Mouse (Mus musculus) lung, embryonic 14.5 days (tissue): ENCODE measurements around the gene Efemp2. TPM values are rescaled to one million over a fixed set of nuclear protein-coding genes. Genes with fewer than 3 reads are reported as not detected.

Experiments
- ATAC-seq: fragments of 200-750 bp; cut with Nextera tagmentation; 2 replicates; pipeline ENCODE4 v1.8.0; 2017; ENCODE audit warnings: mild to moderate bottlenecking, moderate TSS enrichment, moderate library complexity; ENCODE audit not compliant: insufficient read depth
- DNase-seq: peaks from one replicate; pipeline ENCODE4 v3.0.0-alpha.2; 2015
- H3K27ac ChIP-seq: fragments of 300-500 bp; sonication (generic); 2 replicates; pipeline ENCODE4 v1.5.1; 2014; ENCODE audit warnings: low read depth, mild to moderate bottlenecking, moderate library complexity
- H3K27me3 ChIP-seq: fragments of 300-500 bp; sonication (generic); 2 replicates; pipeline ENCODE4 v1.6.1; 2014; ENCODE audit warnings: low read length, control low read depth; ENCODE audit not compliant: insufficient read depth
- H3K36me3 ChIP-seq: fragments of 300-500 bp; sonication (generic); 2 replicates; pipeline ENCODE4 v1.6.1; 2014; ENCODE audit warnings: control low read depth; ENCODE audit not compliant: insufficient read depth
- H3K4me1 ChIP-seq: fragments of 300-500 bp; sonication (generic); 2 replicates; pipeline ENCODE4 v1.6.1; 2014; ENCODE audit warnings: antibody characterized with exemption, control low read depth; ENCODE audit not compliant: insufficient read depth
- H3K4me2 ChIP-seq: fragments of 300-500 bp; sonication (generic); 2 replicates; pipeline ENCODE4 v1.6.1; 2014; ENCODE audit warnings: mild to moderate bottlenecking
- H3K4me3 ChIP-seq: fragments of 300-500 bp; sonication (generic); 2 replicates; pipeline ENCODE4 v1.5.1; 2014; ENCODE audit warnings: low read depth, low read length
- H3K9ac ChIP-seq: fragments of 300-500 bp; sonication (generic); 2 replicates; pipeline ENCODE4 v1.6.1; 2014
- H3K9me3 ChIP-seq: fragments of 300-500 bp; sonication (generic); 2 replicates; pipeline ENCODE4 v1.6.1; 2016; ENCODE audit warnings: low read depth, low read length, control low read depth
- CTCF ChIP-seq: IDR thresholded peaks from 2 replicates; pipeline ENCODE4 v1.5.1; 2016; ENCODE audit warnings: antibody characterized with exemption, low read depth
- WGBS: fragments of 180-500 bp; shearing (Covaris S2); extraction: QIAGEN DNeasy Blood & Tissue Kit; methylation state at CpG from one replicate; pipeline ENCODE4 v1.1.7; 2014; 5-methylcytosine and 5-hydroxymethylcytosine counted together
- polyA plus RNA-seq: library from polyadenylated mRNA; unstranded; fragments of >200 nt; fragmentation: Nextera tagmentation; extraction: Ambion mirVana; gene quantifications from 2 replicates; pipeline ENCODE4 v1.2.1, GENCODE M21; 2014

Gene Efemp2
- polyA plus RNA-seq, 1 experiment from 2014 or later: 192 TPM

DNA sequence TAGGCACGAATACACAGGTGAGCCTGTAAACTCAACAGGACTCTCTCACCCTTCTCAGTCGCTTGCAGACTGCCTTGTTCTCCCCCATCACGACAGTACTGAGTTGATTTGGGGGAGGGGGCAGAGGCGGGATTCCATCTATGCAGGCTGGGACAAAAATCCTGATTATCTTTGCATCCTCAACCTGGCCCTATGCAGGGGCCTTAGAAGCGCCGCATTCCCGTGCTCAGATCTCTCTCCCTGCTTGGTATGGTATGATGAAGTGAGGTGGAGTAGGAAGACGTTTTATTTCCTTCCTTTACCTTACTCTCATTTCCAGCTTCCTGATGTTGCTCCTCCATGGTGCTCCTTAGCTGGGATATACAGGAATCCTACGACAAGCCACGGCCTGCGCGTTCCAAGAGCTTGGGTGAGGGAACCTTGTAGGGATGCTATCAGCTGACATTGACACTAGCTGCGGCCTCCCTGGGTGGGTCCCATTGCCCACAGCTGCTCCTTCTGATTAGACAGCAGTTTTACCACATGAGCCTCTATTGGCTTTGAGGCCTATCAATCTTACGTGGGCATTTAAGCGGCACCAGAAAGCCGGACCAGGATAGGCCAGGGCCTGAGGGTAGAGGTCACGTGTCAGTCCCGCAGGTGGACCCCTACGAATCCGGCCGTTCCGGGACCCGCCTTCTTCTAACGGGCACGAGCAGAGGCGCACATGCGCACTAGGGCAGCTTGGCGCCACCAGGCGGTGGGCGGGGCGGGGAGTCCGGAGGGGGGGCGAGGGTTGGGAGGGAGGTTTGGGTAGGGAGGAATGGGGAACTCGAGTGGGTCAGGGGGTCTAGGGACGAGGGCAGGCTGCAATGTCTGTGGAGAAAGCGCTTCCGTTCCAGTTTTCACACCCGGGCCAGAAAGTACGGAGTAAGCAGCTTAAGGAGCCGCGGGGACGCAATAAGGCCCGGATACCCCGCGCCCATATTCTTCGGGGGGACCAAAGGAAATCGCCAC is 36.6 kb downstream of the Efemp2 start, which contains the start of gene Snx32:
TSS of gene Snx32 (minus strand) at position 508 of the 996 bp plus-strand sequence.
- peak; percentile 47 for TF ChIP-seq CTCF
- H3K27me3 ChIP-seq: no peaks in the 10 kb centered on the region
- peak within 1 kb of the TSS; percentile 51 for H3K4me3 ChIP-seq
- H3K9ac ChIP-seq: peak within 1 kb of the TSS; percentile 54
- no peaks in the 10 kb centered on the region for H3K9me3 ChIP-seq
- ATAC-seq (peak; percentile 99), DNase-seq (peak; percentile 96)
- H3K27ac ChIP-seq: peak within 1 kb of the TSS; percentile 3; the same call in 1 of the 2 replicates
- no peaks in the 10 kb centered on the region for H3K36me3 ChIP-seq
- 0 out of 2 replicates have a peak, but pooled peaks cover 5% of the 10 kb centered on the region for H3K4me1 ChIP-seq
- peak within 1 kb of the TSS; percentile 90 for H3K4me2 ChIP-seq
- 2% methylated on average over 47 of the region's 47 CpGs for WGBS

DNA sequence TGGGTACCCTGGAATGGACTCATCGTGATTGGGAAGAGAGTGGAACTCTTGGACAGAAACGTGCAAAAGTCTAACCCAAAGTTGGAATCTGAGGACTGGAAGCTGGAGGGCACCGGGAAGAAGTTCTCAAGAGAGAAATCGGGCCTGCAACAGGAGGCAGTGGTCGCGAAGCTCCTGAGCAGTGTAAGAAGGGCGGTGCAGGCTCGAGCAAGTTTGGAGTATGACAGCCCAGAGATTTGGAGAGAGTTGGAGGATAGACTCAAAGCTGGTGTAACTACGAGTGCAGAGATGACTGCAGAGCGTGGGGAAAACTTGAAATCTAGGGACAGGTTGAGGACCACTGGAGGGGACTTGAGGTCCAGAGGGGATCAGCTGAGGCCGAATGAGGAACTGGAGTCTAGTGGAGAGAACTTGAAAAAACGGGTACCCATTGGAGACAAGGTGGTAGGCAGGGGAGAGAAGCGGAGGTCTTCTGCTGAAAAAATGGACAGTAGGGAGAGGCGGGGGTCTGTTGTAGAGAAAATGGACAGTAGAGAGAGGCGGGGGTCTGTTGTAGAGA is 37.4 kb downstream of the Efemp2 start:
- Histone ChIP-seq H3K4me3 (peak overlapping the region; percentile 51), H3K9me3 (no peaks in the 10 kb centered on the region), H3K27me3 (no peaks in the 10 kb centered on the region), H3K4me1 (0 out of 2 replicates have a peak, but pooled peaks cover 5% of the 10 kb centered on the region), H3K4me2 (peak overlapping the region; percentile 90), H3K9ac (peak overlapping the region; percentile 54), H3K27ac (peak overlapping the region; percentile 3; the same call in 1 of the 2 replicates), H3K36me3 (no peaks in the 10 kb centered on the region)
- TF ChIP-seq CTCF: no peak
- 47% methylated on average over 15 of the region's 15 CpGs for WGBS
- DNase-seq (no peak), ATAC-seq (no peak)

DNA sequence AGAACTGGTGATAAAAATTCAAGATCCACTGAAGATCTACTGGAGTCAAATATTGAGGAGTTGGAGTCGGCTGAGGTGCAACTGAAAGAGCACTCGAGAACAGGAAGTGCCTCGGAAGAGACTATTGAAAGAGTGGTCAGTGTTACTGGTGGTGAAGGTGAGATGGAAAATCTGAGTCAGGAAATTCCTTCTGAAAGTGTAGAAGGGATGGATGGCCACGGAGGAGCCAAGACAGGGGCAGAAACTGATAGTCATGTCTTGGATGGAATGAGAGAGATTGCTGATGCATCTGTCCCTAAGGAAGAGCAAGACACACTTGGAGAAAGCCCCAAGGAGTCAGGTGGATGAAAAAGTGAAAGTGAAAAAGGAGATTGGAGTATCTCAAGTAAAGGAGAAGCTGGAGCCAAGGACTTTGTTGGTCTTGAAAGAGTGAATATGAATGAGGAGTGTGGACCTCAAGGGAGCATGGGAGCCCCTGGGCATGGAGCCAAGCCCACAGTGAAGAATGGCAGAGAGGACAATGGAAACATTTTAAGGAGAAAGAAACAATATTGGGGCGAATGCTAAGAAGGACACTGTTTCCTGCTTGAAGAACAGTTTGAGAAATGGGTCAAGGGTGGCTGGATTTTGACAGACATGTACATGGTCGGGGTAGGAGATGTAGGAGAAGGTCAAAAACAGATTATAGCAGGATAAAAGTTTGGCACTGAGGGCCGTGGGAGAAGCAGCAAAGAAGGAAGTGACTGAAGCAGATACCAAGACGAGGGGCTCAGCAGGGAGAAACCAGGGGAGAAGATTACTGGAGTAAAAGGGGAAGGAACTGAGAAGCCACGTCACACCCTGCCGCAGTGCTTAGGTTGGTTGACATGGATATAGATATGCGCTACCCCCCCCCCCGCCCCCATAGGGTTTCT is 38.6 kb downstream of the Efemp2 start:
- H3K27ac ChIP-seq: no peak overlapping the region
- WGBS: 73% methylated on average over 12 of the region's 12 CpGs
- peak; percentile 57 for DNase-seq
- H3K4me1 ChIP-seq: 0 out of 2 replicates have a peak, but pooled peaks cover 5% of the 10 kb centered on the region
- H3K4me3 ChIP-seq: no peak overlapping the region
- H3K9me3 ChIP-seq: no peaks in the 10 kb centered on the region
- no peak overlapping the region for H3K9ac ChIP-seq
- TF ChIP-seq CTCF: no peak
- 0 out of 2 replicates have a peak overlapping the region, but pooled peaks have one; percentile 2 for H3K4me2 ChIP-seq
- ATAC-seq: no peak
- H3K27me3 ChIP-seq: no peaks in the 10 kb centered on the region
- H3K36me3 ChIP-seq: no peaks in the 10 kb centered on the region

DNA sequence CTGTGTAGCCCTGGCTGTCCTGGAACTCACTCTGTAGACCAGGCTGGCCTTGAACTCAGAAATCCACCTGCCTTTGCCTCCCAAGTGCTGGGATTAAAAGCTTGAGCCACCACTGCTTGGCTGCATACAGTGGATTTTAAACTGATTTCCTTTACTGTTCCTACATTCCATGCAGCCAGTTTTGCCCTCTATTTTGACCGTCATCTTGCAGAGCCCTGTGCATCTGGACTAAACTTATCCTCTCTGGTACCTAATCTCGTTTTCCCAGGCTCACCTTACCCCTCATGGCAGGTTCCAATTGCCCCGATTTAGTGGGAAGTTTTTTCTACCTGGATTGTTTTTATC is 39.2 kb downstream of the Efemp2 start:
- no peak overlapping the region for H3K4me2 ChIP-seq
- 78% methylated on average over 3 of the region's 3 CpGs for WGBS
- no peak overlapping the region for H3K9ac ChIP-seq
- no peak for ATAC-seq
- no peaks in the 10 kb centered on the region for H3K27me3 ChIP-seq
- H3K27ac ChIP-seq: no peak overlapping the region
- no peak for TF ChIP-seq CTCF
- 0 out of 2 replicates have a peak, but pooled peaks cover 5% of the 10 kb centered on the region for H3K4me1 ChIP-seq
- no peak for DNase-seq
- no peak overlapping the region for H3K4me3 ChIP-seq
- H3K36me3 ChIP-seq: no peaks in the 10 kb centered on the region
- no peaks in the 10 kb centered on the region for H3K9me3 ChIP-seq

DNA sequence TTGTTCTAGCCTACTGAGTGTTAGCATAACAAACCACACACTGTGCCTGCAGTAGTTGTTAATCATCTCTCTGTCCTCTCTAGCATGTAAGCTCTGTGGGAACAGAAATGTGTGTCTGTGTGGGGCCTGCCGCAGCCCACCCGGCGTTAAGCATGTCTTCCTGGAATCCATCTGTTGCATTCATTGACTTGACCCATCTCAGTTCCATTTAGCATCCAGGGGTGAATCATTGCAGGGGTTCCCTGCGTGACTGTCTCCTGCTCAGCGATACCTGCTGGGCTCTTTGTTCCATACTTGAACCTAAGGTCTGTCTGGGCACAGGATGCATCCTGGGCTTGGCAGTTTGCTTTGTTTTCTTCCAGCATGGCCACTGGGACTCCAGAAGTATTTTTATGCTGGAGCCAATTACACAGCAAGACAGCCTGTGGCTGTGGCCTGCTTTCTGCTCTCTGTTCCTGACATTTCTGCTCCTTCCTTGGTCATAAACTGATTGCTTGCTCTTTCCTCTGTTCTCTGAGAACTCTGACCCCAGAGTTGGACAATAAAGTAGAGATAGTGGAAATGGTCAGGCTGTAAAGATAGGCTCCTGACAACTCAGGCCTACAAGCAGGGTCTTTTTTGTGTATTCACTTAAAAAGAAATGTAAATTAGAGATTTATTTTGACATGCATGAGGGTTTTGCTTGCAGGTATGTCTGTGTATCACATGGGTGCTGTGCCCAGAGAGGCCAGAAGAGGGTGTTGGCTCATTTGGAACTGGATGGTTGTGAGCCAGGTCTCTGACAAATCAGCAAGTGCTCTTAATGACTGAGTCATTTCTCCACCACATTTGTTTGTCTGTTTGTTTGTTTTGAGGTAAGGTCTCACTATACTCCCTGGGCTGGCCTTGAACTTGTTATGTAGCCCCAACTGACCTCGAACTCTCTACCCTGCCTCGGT is 42.4 kb downstream of the Efemp2 start:
- no peak overlapping the region for H3K27ac ChIP-seq
- H3K9ac ChIP-seq: no peak overlapping the region
- TF ChIP-seq CTCF: no peak
- no peak overlapping the region for H3K4me2 ChIP-seq
- H3K27me3 ChIP-seq: no peaks in the 10 kb centered on the region
- H3K9me3 ChIP-seq: no peaks in the 10 kb centered on the region
- no peak overlapping the region for H3K4me3 ChIP-seq
- DNase-seq (no peak), ATAC-seq (no peak)
- H3K36me3 ChIP-seq: no peaks in the 10 kb centered on the region
- 0 out of 2 replicates have a peak, but pooled peaks cover 2% of the 10 kb centered on the region for H3K4me1 ChIP-seq
- 87% methylated on average over 7 of the region's 7 CpGs for WGBS
